Mouse (Mus musculus): Measurements from ENCODE around the gene Capn5. TPM values are rescaled to one million over a fixed set of nuclear protein-coding genes. Genes with fewer than 3 reads are reported as not detected.
"Not testable (repeated sequence)": the region's sequence is repeated elsewhere in the genome, so short reads cannot be mapped to it uniquely, and the experiment has no call there.

Capn5 gene
- polyA plus RNA-seq, 1 experiment from 2014 or later = 23.6 TPM

DNA sequence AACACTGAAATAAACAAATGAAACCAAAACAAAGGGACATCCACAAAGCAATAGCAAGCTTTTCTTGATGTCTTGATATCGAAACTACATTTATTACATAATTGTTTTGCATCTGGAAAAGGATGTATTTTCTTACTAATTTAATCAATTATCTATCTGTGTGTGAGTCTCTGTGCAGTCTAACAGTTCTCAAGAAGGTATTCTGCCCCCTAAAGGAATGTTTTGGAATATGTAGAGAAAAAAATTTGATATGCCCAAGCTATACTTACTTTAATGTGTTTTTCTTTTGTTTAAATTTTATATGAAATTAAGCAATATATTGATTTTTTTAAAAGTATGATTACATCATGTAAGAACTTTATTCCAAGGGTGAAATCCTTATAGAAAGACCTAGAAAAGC lies 12.5 kb upstream of the Capn5 start:
- no peak overlapping the region for H3K9ac ChIP-seq (replicated peaks)
- H3K36me3 ChIP-seq = no peaks in the 10 kb centered on the region
- WGBS = 96% methylated on average over 1 of the region's 1 CpGs
- H3K4me3 ChIP-seq (replicated peaks) = no peak overlapping the region
- H3K27ac ChIP-seq (replicated peaks) = no peak overlapping the region
- peaks cover 39% of the 10 kb centered on the region for H3K27me3 ChIP-seq (replicated peaks)
- no peak for ATAC-seq (ENCODE audit: low FRiP score)
- H3K9me3 ChIP-seq (replicated peaks) = no peaks in the 10 kb centered on the region
- no peak overlapping the region for H3K4me2 ChIP-seq
- H3K4me1 ChIP-seq = peaks cover 22% of the 10 kb centered on the region

DNA sequence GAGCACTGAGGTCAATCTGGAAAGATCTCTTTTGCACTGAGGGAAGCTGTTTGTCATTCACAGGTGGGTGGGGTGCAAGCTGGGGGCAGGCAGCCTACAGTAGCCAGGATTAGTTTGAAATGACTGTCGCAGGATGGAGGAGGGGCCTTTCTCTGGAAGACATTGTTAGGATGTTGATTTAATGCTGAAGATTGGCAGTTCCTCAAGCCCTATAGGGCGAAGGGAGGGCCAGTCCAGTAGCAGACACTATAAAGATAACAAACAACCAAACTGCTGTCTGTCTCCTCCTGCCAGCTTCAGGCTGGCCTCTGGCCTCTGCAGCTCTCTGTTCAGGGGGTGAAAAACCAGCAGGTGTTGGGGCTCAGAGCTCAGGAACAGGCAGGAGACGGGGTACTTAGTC lies 11.7 kb upstream of the Capn5 start:
- Histone ChIP-seq H3K27ac (replicated peaks) (no peak overlapping the region), H3K9me3 (replicated peaks) (no peaks in the 10 kb centered on the region), H3K27me3 (replicated peaks) (peaks cover 31% of the 10 kb centered on the region), H3K36me3 (no peaks in the 10 kb centered on the region), H3K4me1 (peaks cover 28% of the 10 kb centered on the region), H3K9ac (replicated peaks) (no peak overlapping the region), H3K4me3 (replicated peaks) (no peak overlapping the region), H3K4me2 (no peak overlapping the region)
- no peak for ATAC-seq (ENCODE audit: low FRiP score)
- 36% methylated on average over 3 of the region's 3 CpGs for WGBS

DNA sequence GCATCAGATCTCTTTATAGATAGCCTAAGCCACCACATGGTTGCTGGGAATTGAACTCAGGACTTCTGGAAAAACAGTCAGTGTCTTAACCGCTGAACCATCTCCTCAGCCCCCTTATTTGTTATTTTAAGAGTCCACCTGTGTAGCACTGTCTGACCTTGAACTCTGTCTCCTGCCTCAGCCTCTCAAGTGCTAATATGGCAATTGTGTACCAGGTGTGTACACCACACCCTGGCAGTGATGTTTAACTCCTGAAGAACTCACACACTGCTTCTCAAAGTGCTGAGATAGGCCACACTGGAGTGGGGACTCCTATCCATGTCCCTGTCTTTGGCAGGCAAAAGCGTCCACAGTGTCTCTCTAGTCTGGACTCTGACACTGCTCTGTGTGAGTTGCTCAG lies 10.6 kb upstream of the Capn5 start:
- Histone ChIP-seq H3K9me3 (replicated peaks) (no peaks in the 10 kb centered on the region), H3K36me3 (no peaks in the 10 kb centered on the region), H3K4me1 (peaks cover 18% of the 10 kb centered on the region), H3K27me3 (replicated peaks) (peaks cover 23% of the 10 kb centered on the region), H3K4me3 (replicated peaks) (no peak overlapping the region), H3K27ac (replicated peaks) (no peak overlapping the region), H3K9ac (replicated peaks) (no peak overlapping the region), H3K4me2 (no peak overlapping the region)
- WGBS = 94% methylated on average over 2 of the region's 2 CpGs
- ATAC-seq (ENCODE audit: low FRiP score) = no peak

DNA sequence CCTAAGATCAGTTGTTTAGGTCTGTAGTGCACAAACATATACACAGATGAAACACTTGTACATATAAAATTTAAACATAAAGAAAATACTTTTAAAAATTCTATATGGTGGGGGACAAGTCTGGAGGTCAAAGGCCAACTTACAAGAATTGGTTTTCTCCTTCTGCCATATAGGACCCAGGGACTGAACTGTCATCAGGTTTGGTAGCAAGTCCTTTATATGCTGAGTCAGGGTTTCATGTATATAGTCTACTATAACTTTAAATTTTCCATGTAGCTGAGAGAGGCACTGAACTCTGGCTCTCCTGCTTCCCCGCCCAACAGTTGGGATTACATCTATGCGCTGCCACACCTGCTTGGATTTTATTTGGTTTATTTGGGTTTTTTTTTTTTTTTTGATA lies 10.2 kb upstream of the Capn5 start:
- Histone ChIP-seq H3K4me3 (replicated peaks) (no peak overlapping the region), H3K4me2 (no peak overlapping the region), H3K27ac (replicated peaks) (no peak overlapping the region), H3K9ac (replicated peaks) (no peak overlapping the region), H3K36me3 (no peaks in the 10 kb centered on the region), H3K27me3 (replicated peaks) (peaks cover 18% of the 10 kb centered on the region), H3K4me1 (peaks cover 14% of the 10 kb centered on the region), H3K9me3 (replicated peaks) (no peaks in the 10 kb centered on the region)
- 94% methylated on average over 2 of the region's 2 CpGs for WGBS
- ATAC-seq (ENCODE audit: low FRiP score) = no peak

DNA sequence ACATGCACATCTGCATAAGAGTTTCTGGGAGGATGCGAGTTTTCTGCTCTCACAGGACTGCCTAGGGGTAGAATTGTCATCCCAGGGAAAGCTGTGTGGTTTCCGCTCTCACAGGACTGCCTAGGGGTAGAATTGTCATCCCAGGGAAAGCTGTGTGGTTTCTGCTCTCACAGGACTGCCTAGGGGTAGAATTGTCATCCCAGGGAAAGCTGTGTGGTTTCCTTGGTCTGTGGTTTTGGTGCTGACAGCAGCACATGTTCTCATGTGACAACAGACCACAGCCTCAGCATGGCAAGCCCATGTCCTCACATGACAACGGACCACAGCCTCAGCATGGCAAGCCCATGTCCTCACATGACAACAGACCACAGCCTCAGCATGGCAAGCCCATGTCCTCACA lies 9.3 kb upstream of the Capn5 start:
- not testable (repeated sequence) for ATAC-seq (ENCODE audit: low FRiP score); H3K4me2 ChIP-seq; H3K9ac ChIP-seq (replicated peaks); H3K4me3 ChIP-seq (replicated peaks); H3K9me3 ChIP-seq (replicated peaks); H3K36me3 ChIP-seq; H3K27me3 ChIP-seq (replicated peaks)
- WGBS = 60% methylated on average over 3 of the region's 3 CpGs
- Histone ChIP-seq H3K27ac (replicated peaks) (0 out of 2 replicates have a peak overlapping the region, but pooled peaks have one; percentile 37), H3K4me1 (peaks cover 11% of the 10 kb centered on the region; the same call in 1 of the 2 replicates)

DNA sequence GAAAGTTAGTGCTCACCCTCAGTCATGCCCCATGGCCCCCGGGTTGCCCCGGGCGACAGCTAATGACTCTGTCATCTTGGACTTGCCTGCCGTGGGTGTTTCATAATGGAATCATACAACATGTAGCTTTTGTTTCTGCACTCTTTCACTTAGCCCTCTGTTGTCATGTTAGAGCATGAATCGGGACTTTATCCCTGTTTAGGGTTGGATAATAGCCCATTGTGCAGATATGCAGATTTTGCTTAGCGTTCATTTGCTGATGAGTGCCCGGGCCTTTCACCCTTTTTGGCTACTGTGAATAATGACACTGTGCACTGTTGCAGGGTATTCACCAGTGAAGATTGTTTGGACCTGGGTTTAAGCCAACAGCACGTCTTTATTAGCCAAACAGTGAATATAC lies 8.6 kb upstream of the Capn5 start:
- WGBS = 23% methylated on average over 8 of the region's 8 CpGs
- Histone ChIP-seq H3K27me3 (replicated peaks) (peaks cover 2% of the 10 kb centered on the region; the same call in 1 of the 2 replicates), H3K9me3 (replicated peaks) (no peaks in the 10 kb centered on the region), H3K36me3 (no peaks in the 10 kb centered on the region), H3K9ac (replicated peaks) (no peak overlapping the region), H3K4me3 (replicated peaks) (no peak overlapping the region), H3K27ac (replicated peaks) (peak overlapping the region; percentile 49; the same call in 1 of the 2 replicates), H3K4me1 (peaks cover 11% of the 10 kb centered on the region; the same call in 1 of the 2 replicates), H3K4me2 (no peak overlapping the region)
- ATAC-seq (ENCODE audit: low FRiP score) = no peak

DNA sequence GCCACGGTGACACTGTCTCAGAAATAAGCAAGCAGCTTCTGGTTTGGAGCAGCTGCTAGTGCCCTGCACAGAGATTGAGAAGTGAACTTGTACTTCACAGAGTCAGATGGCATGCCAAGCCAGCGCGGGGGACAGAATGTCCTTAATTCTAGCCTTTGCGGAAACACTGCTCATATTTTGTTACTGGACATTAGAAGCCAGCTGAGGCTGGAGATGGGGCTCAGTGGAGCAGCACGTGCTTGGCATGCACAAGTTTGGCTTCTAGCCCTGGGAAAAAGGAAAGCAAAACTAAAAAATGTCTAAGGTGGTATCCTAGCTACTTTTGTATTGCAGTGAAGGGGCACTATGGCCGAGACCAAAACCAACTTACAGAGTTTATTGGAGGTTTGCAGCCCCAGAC lies 7.3 kb upstream of the Capn5 start:
- peak; percentile 33; the same call in 1 of the 2 replicates for ATAC-seq (ENCODE audit: low FRiP score)
- H3K27ac ChIP-seq (replicated peaks) = 0 out of 2 replicates have a peak overlapping the region, but pooled peaks have one; percentile 19
- no peak overlapping the region for H3K9ac ChIP-seq (replicated peaks)
- H3K4me2 ChIP-seq = no peak overlapping the region
- H3K4me3 ChIP-seq (replicated peaks) = no peak overlapping the region
- H3K36me3 ChIP-seq = no peaks in the 10 kb centered on the region
- no peaks in the 10 kb centered on the region for H3K27me3 ChIP-seq (replicated peaks)
- WGBS = 42% methylated on average over 6 of the region's 6 CpGs
- no peaks in the 10 kb centered on the region for H3K9me3 ChIP-seq (replicated peaks)
- H3K4me1 ChIP-seq = peaks cover 11% of the 10 kb centered on the region; the same call in 1 of the 2 replicates

DNA sequence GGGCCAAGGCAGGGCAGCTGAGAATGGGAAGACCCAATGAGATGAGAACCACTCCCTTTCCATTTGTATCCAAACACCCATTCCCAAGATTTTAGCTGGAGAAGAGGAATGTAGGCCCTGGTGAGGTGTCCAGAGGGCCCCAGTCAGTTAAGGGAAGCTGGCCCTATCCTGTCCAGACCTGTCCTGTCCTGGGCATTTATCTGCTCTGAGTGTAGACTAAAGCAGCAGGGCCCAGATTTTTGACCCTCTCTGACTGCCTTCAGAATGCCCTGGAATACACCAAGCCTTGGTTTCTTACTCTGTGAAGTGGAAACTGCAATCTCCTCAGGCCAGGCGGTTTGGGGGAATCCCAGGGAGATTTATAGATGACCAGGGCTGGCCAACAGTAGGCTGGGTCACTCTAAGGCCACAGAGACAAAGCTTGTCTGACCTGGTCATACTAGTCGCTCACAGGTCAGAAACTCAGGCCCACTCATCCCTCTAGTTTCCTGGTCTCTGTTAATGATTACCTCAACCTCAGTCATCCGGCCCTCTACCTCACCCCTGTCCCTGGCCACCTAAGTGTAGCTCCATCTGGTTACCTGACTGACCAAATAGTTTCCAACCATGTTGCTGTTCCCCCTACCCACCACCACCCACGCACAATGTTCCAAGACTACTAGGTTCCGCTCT lies 622 bp upstream of the Capn5 start:
- Histone ChIP-seq H3K27ac (replicated peaks) (peak overlapping the region; percentile 67), H3K36me3 (no peaks in the 10 kb centered on the region), H3K9ac (replicated peaks) (peak overlapping the region; percentile 89), H3K4me3 (replicated peaks) (peak overlapping the region; percentile 96), H3K4me2 (peak overlapping the region; percentile 74), H3K27me3 (replicated peaks) (no peaks in the 10 kb centered on the region), H3K4me1 (peaks cover 38% of the 10 kb centered on the region), H3K9me3 (replicated peaks) (no peaks in the 10 kb centered on the region)
- WGBS = 71% methylated on average over 5 of the region's 5 CpGs
- peak; percentile 30 for ATAC-seq (ENCODE audit: low FRiP score)

DNA sequence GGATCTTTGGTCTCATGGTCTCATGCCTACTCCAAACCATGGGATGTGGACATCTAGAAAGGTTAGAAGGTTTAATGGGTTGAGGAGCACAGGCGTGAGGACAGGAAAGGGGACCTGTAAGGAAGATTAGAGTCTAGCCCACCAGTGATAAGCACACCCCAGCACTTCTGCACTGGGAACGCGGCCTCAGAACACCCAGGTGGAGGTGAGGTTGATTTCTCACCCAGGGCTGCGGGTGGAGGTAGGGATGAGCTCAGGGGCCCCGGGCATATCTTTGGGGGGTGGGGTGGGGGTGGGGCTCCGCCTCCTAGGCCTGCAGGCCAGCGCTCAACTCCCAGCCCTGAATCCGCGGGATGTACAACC lies 527 bp downstream of the Capn5 start:
- H3K4me2 ChIP-seq = peak overlapping the region; percentile 74
- WGBS = 5% methylated on average over 9 of the region's 9 CpGs
- H3K4me1 ChIP-seq = peaks cover 38% of the 10 kb centered on the region
- no peaks in the 10 kb centered on the region for H3K27me3 ChIP-seq (replicated peaks)
- peak overlapping the region; percentile 96 for H3K4me3 ChIP-seq (replicated peaks)
- H3K27ac ChIP-seq (replicated peaks) = peak overlapping the region; percentile 63; the same call in 1 of the 2 replicates
- no peaks in the 10 kb centered on the region for H3K36me3 ChIP-seq
- H3K9me3 ChIP-seq (replicated peaks) = no peaks in the 10 kb centered on the region
- H3K9ac ChIP-seq (replicated peaks) = peak overlapping the region; percentile 89
- no peak; the same call in 1 of the 2 replicates for ATAC-seq (ENCODE audit: low FRiP score)

DNA sequence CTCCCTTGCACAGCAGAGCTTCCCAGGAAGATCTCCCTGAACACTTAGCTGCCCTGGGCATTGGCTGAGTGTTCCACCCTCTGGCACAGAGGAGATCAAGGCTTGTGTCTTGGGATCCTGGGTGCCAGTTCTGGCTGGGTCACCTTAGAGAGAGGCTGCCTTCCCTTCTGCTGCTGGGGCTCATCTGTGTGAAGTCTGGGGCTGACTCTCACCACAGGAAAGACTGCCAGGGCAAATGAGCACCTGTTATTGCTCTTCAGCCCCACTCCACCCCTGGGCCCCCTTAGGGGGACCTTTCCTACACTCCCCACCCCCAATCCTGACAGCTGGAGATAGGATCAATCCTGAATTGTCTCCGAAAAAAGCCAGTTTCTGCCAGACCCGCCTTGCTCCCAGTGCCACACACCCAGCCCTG lies 996 bp downstream of the Capn5 start:
- H3K4me2 ChIP-seq = peak overlapping the region; percentile 74
- peak overlapping the region; percentile 96 for H3K4me3 ChIP-seq (replicated peaks)
- no peaks in the 10 kb centered on the region for H3K36me3 ChIP-seq
- H3K27ac ChIP-seq (replicated peaks) = no peak overlapping the region
- no peaks in the 10 kb centered on the region for H3K27me3 ChIP-seq (replicated peaks)
- peaks cover 38% of the 10 kb centered on the region for H3K4me1 ChIP-seq
- H3K9me3 ChIP-seq (replicated peaks) = no peaks in the 10 kb centered on the region
- peak; percentile 1; the same call in 1 of the 2 replicates for ATAC-seq (ENCODE audit: low FRiP score)
- peak overlapping the region; percentile 89 for H3K9ac ChIP-seq (replicated peaks)
- 58% methylated on average over 2 of the region's 2 CpGs for WGBS

DNA sequence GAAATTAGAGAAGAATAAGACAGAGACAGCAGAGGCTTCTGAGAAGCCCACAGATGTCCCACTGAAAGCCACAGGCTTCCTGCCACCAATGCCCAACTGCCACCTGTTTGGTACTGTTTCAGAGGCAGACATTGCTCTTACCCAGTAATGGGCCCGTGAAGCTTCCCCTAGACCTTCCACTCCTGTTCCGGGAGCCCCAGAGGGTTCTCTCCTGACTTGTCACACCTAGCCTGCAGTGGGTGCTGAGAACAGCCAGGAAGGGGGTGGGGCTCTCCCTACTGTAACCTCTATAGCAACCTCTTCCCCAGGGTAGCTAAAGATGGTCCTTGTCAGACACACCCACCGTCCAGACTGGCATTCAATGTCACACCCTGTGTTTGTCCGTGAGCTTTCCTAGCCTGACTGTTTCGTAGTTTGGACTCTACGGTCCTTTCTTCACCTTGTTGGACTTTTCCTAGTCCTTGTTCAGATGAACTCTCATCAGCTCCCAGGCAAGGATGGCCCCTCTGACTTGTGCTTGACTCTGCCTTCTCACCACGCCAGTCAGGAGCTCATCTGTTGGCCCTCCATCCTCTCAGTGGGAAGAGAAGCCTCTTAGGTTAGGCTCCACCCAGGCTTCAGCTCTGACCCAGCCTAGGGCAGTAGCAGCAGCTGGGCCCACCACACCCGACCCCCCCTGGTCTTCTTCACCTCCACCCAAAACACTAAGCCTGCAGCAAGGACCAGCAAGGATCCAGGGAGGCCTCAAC lies 1.6 kb downstream of the Capn5 start:
- Histone ChIP-seq H3K27ac (replicated peaks) (no peak overlapping the region), H3K4me1 (peaks cover 38% of the 10 kb centered on the region), H3K9ac (replicated peaks) (peak overlapping the region; percentile 89; the same call in 1 of the 2 replicates), H3K27me3 (replicated peaks) (no peaks in the 10 kb centered on the region), H3K9me3 (replicated peaks) (no peaks in the 10 kb centered on the region), H3K4me2 (peak overlapping the region; percentile 74), H3K4me3 (replicated peaks) (peak overlapping the region; percentile 96), H3K36me3 (no peaks in the 10 kb centered on the region)
- no peak for ATAC-seq (ENCODE audit: low FRiP score)
- 82% methylated on average over 8 of the region's 8 CpGs for WGBS

All from neural tube, embryonic 15.5 days (tissue).